Mouse (Mus musculus): ENCODE data around the gene Hic1. TPM values are rescaled to one million over a fixed set of nuclear protein-coding genes. Genes with fewer than 3 reads are reported as not detected.

Hic1 gene
- polyA plus RNA-seq, 1 experiment from 2014 or later, result 39.2 TPM

DNA sequence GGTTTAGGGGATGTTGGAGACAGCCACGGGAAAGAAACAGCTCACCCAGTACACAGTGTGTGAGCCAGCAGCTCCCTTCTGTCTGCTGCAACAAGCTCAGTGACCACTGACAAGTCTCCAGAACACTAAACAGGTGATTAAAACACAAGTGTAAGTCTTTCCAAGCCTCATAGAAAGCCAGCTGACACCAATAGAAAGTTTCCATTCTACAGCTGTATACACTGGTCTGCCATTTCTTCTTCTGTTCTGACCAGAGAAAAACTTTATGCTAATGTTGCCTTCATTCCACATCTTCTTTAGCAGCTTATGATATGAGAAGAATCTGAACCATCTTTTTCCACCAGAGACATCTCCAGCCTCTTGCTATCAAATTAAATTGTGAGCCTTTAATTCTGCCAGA, 48.0 kb downstream of the Hic1 start:
- Histone ChIP-seq H3K9ac (no peak overlapping the region), H3K4me2 (replicated peaks) (no peak overlapping the region), H3K36me3 (no peaks in the 10 kb centered on the region), H3K27ac (no peak overlapping the region), H3K4me3 (no peak overlapping the region), H3K4me1 (no peaks in the 10 kb centered on the region), H3K9me3 (no peaks in the 10 kb centered on the region), H3K27me3 (no peaks in the 10 kb centered on the region)
- ATAC-seq (ENCODE audit: insufficient number of reproducible peaks, insufficient read depth, low FRiP score, low TSS enrichment), result no peak
- WGBS, result 71% methylated on average over 1 of the region's 1 CpGs

DNA sequence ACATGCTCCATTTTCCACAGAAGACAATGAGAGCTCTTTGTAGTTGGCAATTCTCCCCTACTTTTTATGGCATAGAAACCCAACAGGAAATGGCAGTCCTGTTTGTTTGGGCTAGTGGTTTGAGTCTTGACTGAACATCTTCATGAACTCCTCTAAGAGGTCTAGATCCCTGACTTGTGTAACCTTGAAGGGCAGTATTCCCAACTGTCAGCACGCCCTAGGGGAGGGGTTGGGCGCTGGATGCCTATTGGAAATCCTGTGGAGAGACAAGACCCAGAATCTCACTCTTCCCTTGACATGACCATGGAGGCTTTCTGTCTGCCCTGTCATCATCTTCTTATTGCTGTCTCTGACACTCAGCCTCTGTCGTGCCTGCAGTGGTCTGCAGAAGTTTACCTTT, 49.5 kb downstream of the Hic1 start:
- no peaks in the 10 kb centered on the region for H3K4me1 ChIP-seq
- WGBS, result 73% methylated on average over 3 of the region's 3 CpGs
- no peak overlapping the region for H3K4me3 ChIP-seq
- H3K4me2 ChIP-seq (replicated peaks), result no peak overlapping the region
- H3K27ac ChIP-seq, result no peak overlapping the region
- no peaks in the 10 kb centered on the region for H3K36me3 ChIP-seq
- H3K9ac ChIP-seq, result no peak overlapping the region
- H3K9me3 ChIP-seq, result no peaks in the 10 kb centered on the region
- ATAC-seq (ENCODE audit: insufficient number of reproducible peaks, insufficient read depth, low FRiP score, low TSS enrichment), result no peak
- no peaks in the 10 kb centered on the region for H3K27me3 ChIP-seq

GRCm38 (mm10) chr11:75119298-75119697, 50.0 kb downstream of the Hic1 start:
- 92% methylated on average over 2 of the region's 2 CpGs for WGBS
- H3K9me3 ChIP-seq, result no peaks in the 10 kb centered on the region
- H3K27me3 ChIP-seq, result no peaks in the 10 kb centered on the region
- H3K9ac ChIP-seq, result no peak overlapping the region
- H3K36me3 ChIP-seq, result no peaks in the 10 kb centered on the region
- H3K4me3 ChIP-seq, result no peak overlapping the region
- H3K4me1 ChIP-seq, result no peaks in the 10 kb centered on the region
- no peak for ATAC-seq (ENCODE audit: insufficient number of reproducible peaks, insufficient read depth, low FRiP score, low TSS enrichment)
- H3K4me2 ChIP-seq (replicated peaks), result no peak overlapping the region
- H3K27ac ChIP-seq, result no peak overlapping the region

GRCm38 (mm10) chr11:75118141-75118540, 51.2 kb downstream of the Hic1 start:
- no peak overlapping the region for H3K4me2 ChIP-seq (replicated peaks)
- no peak for ATAC-seq (ENCODE audit: insufficient number of reproducible peaks, insufficient read depth, low FRiP score, low TSS enrichment)
- no peaks in the 10 kb centered on the region for H3K9me3 ChIP-seq
- no peak overlapping the region for H3K27ac ChIP-seq
- H3K36me3 ChIP-seq, result no peaks in the 10 kb centered on the region
- no peak overlapping the region for H3K9ac ChIP-seq
- H3K4me1 ChIP-seq, result no peaks in the 10 kb centered on the region
- 94% methylated on average over 2 of the region's 2 CpGs for WGBS
- H3K27me3 ChIP-seq, result no peaks in the 10 kb centered on the region
- H3K4me3 ChIP-seq, result no peak overlapping the region

DNA sequence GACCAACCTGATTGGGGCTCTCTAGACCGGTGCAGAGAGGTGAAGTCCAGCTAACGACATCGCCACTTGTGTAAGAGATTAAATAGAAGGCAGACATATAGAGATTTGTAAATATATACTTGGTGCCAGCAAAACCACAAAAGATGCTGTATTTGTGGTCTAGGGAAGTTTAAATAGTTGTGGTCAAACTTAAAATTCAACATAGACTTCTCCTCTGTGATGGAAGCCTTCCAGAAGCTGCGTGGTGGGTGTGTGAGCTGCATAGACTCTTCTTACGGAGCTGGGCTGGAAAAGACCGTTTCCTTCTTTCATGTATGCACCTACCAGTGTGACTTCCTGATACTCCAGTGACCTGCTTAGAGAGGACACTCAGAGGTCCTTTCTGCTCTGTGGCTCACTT, 52.9 kb downstream of the Hic1 start:
- Histone ChIP-seq H3K9ac (no peak overlapping the region), H3K36me3 (no peaks in the 10 kb centered on the region), H3K9me3 (no peaks in the 10 kb centered on the region), H3K4me2 (replicated peaks) (no peak overlapping the region), H3K4me1 (no peaks in the 10 kb centered on the region), H3K27me3 (no peaks in the 10 kb centered on the region), H3K4me3 (no peak overlapping the region), H3K27ac (no peak overlapping the region)
- 74% methylated on average over 6 of the region's 6 CpGs for WGBS
- no peak for ATAC-seq (ENCODE audit: insufficient number of reproducible peaks, insufficient read depth, low FRiP score, low TSS enrichment)

MicroRNAs encoded within 50 kb of the gene (microRNA counts, 519-probe panel; counts per million panel counts)
- microRNA mmu-miR-132, result 3,918 counts per million, percentile 76 among the panel's probes with 10 or more counts
- 460 counts per million, percentile 65 among the panel's probes with 10 or more counts for microRNA mmu-miR-212

Small RNAs within 50 kb of the gene (microRNA-seq; reads per million reads assigned to microRNA genes)
- gene Mir132 (150 reads per million, percentile 57 among the genes with 10 or more reads in this experiment), gene Mir212 (16.7 reads per million, percentile 31 among the genes with 10 or more reads in this experiment)

Other genes with a start within 250 kb of the Hic1 start
- gene Smg6, start 243.7 kb downstream of the Hic1 start, polyA plus RNA-seq (2016; fragmentation: Nextera tagmentation; extraction: Ambion mirVana), result 23.3 and 24.1 TPM in 2 replicates
- 29.9 and 30.0 TPM in 2 replicates for gene Srr, start 243.6 kb downstream of the Hic1 start, polyA plus RNA-seq (2016; fragmentation: Nextera tagmentation; extraction: Ambion mirVana)
- gene Ovca2, start 9.3 kb upstream of the Hic1 start, polyA plus RNA-seq (2016; fragmentation: Nextera tagmentation; extraction: Ambion mirVana), result 30.0 and 31.5 TPM in 2 replicates
- gene Dph1, start 21.7 kb upstream of the Hic1 start, polyA plus RNA-seq (2016; fragmentation: Nextera tagmentation; extraction: Ambion mirVana), result 22.6 and 23.3 TPM in 2 replicates
- 5.1 and 5.7 TPM in 2 replicates for gene Rtn4rl1, start 24.3 kb upstream of the Hic1 start, polyA plus RNA-seq (2016; fragmentation: Nextera tagmentation; extraction: Ambion mirVana)
- gene Rpa1, start 178.8 kb upstream of the Hic1 start, polyA plus RNA-seq (2016; fragmentation: Nextera tagmentation; extraction: Ambion mirVana), result 138 and 143 TPM in 2 replicates
- gene Smyd4, start 178.9 kb upstream of the Hic1 start, polyA plus RNA-seq (2016; fragmentation: Nextera tagmentation; extraction: Ambion mirVana), result 18.5 and 21.4 TPM in 2 replicates

Measured in embryonic facial prominence, embryonic 12.5 days (tissue).